Mouse (Mus musculus) MEL-GATA-1-ER (cell line): ENCODE data around the gene Zfp740.
A peak's percentile ranks its signal among the peaks of the same experiment; 100 is the strongest.
"Not testable (repeated sequence)": the region's sequence is repeated elsewhere in the genome, so short reads cannot be mapped to it uniquely, and the experiment has no call there.

Experiments used
- DNase-seq: peaks from one replicate; pipeline ENCODE4 v3.0.0-alpha.2; 2012; ENCODE audit warnings: low read depth; ENCODE audit errors: extremely low read depth

The Zfp740 gene

DNA sequence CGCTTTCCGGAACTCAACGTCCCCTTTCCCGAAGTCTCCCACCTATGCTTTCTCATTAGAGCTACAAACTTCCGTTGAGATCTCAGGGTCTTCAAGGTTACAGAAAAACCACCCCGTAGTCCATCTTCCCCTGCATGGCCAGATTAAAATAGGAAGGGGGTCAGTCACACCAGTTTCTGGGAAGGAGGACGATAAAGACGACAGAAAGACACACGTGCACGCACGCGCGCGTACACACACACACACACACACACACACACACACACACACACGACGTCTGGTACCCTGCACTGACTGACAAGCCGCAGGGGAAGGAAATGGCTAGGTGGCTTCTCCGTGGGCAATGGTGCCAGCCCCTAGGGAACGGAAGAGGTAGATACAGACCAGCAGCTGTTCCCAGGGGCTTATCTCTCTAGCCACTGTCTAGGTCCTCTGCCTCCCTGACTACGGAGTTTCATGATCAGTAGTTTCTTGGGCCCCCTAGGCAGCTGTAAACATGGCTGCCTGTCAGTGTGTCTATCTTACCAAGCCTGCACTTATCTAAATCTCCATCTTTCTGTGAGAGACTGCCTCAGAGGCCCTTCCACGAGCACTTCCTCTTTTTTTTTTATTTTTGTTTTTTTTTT is 22.1 kb downstream of the Zfp740 start:
- peak; percentile 95 for DNase-seq

DNA sequence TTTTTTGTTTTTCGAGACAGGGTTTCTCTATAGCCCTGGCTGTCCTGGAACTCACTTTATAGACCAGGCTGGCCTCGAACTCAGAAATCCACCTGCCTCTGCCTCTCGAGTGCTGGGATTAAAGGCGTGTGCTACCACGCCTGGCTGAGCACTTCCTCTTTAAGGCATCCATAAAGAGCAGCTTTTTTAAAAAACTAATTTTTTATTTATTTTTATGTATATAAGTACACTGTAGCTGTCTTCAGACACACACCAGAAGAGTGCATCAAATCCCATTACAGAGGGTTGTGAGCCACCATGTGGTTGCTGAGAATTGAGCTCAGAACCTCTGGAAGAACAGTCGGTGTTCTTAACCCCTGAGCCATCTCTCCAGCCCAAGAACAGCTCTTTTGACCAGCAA is 22.6 kb downstream of the Zfp740 start:
- not testable (repeated sequence) for DNase-seq

- no peak for DNase-seq
These were observed 27.6 kb downstream of the Zfp740 start for GRCm38 (mm10) chr15:102230408-102231321.

- DNase-seq = peak; percentile 89
These were observed 28.7 kb downstream of the Zfp740 start, which contains the start of gene Itgb7 for GRCm38 (mm10) chr15:102231748-102232147. Itgb7 (minus strand) TSS chr15:102231944.

- no peak for DNase-seq
These were observed 29.7 kb downstream of the Zfp740 start for GRCm38 (mm10) chr15:102232764-102233163.

DNA sequence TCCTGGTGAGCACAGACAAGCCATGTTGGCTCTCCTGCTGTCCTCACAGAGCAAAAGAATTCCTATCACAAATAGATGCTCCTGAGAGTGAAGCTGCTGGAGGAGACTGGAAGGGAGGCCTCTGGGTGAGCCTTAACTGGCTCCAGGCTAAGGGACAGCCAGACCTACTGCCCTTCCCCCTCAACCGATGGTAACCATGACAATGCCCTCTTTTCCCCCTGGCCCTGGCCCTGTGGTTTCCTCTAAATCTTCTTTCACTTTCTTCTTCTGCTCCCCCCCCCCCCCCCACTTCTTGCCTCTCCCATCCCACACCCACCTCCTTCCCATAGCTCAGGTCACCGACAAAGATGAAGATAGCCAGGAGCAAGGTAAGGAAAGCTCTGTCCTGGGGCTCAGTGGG is 30.8 kb downstream of the Zfp740 start:
- no peak for DNase-seq

- no peak for DNase-seq
These were observed 32.5 kb downstream of the Zfp740 start for GRCm38 (mm10) chr15:102235371-102236027.

DNA sequence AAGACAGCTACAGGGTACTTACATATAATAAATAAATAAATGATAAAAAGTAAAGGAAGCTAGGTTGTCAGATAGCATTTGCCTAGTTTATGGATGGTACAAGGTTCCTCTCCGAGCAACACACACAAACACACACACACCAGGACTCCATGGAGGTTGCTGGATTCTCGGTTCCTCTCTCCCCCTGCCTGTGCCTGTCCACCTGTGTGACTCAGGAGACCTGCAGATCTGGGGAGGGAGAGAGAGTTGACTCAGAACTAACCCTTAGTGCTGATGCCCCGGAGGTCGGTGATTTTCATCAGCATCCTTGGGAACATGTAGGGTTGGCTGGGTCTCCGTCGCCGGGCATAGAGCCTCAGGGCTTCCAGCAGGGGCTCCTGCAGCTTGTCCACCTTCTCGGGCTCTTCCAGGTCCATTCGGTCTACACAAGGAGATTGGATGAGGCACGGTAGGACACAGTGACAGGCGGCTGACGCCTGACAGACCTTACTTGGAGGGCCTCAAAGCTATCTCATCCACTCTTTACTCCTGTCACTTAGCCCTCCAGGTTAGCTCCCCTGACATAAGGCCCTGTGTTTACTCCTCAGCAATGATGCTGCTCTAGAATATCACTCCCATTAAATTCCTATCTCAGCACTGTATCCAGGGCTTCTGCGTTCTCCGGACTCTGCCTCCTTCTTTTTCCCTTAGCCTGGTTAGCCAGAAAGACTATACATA is 35.7 kb downstream of the Zfp740 start:
- no peak for DNase-seq

DNA sequence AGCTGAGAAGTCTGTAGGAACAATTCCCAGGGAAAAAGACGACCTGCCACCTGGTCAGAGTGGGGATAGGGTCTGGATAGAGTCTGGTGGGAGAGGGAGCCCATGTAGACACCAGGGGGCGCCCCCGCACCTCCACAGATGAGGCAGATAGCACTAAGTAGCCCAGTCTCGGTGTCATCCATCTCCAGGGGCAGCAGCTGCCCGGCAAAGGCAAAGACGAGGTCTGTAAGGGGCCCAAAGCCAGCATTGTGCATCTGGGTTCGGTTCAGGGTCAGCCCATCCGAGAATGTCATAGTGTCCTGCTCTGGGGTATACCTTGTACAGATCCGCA is 36.2 kb downstream of the Zfp740 start:
- no peak for DNase-seq

GRCm38 (mm10) chr15:102239851-102240250 is 36.8 kb downstream of the Zfp740 start:
- no peak for DNase-seq

DNA sequence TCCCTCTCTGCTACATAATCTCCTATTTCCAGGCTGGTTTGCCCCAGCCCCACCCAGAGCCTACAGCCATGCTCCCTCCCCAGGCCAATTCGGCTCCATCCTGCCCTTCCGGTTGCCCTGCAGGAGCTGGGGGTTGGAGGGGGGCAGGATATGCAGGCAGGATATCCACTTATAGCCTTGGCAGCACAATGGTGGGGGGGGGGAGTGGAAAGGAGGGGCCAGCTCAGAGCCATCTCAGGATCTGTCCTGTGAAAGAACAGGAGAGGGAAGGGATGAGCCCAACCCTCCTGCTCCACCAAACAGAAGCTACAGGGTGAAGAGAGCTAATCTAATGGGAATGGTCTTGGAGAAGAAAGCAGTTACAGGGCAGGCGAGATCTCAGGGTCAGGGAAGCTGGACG is 37.6 kb downstream of the Zfp740 start:
- DNase-seq = no peak

DNA sequence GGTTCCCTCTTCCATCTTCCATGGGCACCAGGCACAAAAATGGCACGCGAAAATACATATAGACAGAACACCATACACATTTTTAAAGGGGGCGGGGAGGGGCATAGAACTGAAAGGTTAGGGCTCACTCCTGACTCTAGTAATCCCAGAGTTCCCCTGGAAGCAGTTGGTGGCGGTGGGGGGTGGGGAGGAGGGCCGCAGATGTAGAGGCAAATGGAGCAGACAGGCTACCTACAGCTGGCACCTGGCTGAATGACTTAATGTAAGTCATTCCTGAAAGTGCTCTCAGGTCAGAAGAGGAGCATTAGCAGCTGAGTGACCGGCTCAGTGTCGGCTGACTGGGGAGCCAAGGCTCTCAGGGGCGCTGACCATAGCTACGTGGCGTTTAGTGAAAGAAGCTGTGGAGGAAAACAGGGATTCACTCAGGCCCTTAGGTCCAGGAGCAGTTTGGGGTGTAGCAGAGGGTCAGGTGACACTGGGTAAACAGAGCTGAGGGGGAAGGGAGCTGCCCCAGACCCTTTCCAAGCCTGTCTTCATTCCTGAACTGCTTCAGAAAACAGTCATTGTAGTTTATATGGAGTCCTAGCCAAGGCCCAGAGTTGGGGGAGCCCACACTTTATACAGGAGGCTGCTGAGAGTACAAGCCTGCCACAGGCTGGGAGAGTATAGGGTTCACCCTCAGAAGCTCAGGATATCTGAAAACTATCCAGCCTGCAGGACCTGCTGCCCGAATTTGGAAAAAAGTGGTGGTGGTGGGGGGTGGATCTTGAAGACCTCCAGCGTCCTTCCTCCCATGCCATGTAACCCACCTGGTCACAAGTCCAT is 39.6 kb downstream of the Zfp740 start:
- DNase-seq = no peak

DNA sequence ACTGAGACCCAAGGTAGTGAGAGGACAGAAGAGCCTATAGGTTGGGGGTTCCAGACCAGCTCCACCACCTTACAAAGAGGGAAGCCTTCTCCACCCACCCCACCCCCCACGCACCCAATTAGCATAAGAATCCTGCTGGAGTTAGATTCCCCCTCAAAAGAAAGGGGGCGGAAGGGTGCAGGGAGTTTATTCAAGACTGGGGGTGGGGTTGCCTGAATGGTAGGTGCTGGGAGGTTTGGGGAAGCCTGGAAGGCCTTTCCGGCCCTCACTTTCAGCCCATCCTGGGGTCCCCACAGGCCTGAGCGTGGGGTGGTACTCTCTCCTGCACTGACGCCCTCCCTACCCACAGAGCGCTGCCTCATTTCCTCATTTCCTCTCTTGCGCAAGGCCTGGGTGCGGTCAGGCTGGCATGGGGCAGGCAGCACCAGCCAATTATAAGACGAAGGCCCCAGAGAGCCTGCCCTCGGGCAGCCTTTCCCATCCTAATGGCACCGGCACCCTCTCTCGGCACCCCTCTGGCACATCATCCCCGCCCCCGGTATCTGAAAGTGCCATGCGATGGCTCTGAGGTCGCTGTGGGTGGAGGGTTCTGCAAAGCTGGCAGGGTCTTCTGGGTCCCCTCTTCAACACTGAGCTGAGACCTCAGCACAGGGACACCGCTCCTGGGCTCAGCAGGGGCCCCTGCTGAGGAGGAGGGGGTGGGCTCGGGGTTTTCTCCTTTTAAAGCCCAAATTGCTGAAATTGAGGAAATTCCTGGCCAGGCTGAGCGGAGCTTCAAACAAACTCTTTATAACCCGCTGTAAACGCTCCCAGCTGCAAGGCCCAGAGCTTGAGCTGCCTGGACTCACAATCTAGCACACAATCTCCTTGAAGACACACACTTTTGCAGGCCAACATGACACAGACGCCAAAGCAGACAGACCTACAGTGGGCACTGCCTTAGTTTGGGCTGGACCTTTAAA is 40.5 kb downstream of the Zfp740 start:
- DNase-seq = peak; percentile 56

DNA sequence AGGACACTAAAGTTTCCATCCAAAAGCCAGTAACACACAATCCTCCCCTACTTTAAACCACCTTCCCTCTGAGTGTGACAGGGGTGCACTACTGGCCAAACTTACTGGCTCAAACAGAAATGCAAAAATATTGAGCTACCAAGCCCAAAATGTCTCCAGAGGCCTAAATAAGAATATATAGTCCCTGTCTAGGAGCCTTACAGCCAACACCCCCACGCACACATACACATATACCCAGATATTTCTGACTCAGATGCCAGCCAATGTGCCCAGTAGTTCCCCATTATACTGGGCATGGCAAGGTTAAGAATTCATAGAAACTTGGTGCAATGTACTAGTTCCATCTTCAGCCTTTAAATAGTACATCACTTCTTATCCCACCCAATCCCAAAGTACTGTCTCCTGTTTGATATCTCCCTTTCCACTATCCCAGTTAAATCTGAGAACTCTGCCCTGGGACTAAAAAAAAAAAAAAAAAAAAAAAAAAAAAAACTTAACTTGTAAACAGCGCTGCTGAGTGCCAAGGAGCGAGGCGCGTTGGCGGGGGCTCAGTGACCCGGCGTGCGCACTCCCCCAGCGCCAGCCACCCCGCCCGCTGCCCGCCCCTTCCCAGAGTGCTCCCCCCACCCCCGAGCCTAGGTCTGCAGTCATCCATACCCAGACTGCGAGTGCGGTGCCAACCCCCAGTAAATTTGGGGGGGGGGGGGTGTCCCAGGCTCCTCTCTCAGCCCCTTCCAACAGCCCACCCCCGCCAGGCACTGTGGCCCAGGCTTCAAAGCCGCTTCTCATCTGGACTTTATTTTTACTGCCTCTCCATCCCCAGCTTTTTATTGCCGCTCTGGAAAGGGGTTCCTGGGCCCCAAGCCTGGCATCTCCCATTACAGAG is 41.5 kb downstream of the Zfp740 start:
- no peak for DNase-seq

DNA sequence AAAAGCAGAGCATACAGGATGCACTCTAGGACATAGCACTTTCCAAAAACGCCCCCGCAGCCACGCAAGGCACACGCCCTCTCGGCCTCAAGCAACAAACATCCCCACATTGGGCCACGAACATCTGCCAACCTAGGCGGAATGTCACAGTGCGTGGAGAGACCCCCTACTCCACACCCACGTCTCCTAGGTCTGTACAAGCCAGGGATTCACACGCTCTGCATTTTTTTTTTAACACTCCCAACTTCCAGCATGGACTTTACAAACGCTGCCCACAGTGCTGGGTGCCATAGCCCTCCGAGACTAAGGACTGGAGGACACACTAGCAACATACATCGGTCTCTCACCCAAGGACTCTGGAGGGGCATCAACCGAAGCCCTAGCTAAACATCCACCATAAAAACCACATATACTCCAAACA is 42.4 kb downstream of the Zfp740 start:
- no peak for DNase-seq

DNA sequence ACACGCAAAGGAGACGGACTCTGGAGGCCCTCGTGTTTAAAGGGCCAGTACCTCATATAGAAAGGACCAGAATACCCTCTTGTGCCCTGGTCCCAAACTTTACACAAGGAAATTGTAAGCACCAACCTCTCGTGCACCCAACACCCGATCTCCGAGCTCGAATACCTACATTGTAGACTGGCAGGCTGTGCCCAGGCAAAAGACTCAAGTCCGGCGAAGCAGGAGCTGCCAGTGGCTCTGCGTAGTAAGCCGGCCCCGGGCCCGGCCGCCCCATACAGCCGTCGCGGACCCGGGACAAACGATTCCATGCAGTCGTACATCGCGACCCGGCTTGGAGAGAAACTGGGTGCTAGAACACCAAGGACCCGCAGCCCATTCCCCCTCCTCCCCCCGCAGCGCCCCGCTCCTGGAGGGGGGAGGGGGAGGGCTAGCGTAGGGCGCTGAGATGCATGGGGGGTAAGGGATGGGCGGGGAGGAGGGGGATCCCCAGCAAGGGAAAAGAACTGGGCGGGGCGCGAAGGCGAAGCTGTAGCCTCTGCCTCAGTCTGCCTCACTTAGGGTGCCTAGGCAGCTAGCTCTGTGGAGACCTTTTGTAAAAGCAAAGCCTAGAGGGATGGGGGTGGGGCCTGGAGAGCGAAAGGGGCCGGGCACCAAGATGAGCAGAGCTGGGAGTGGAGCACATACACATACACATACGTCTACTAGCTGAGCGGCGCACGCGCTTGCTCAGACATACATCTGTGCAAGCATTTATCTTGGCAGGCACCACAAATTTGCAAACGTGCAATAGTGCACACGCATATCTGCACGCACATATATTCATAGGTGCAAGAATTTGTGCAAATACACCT is 43.1 kb downstream of the Zfp740 start:
- DNase-seq = peak; percentile 93

DNA sequence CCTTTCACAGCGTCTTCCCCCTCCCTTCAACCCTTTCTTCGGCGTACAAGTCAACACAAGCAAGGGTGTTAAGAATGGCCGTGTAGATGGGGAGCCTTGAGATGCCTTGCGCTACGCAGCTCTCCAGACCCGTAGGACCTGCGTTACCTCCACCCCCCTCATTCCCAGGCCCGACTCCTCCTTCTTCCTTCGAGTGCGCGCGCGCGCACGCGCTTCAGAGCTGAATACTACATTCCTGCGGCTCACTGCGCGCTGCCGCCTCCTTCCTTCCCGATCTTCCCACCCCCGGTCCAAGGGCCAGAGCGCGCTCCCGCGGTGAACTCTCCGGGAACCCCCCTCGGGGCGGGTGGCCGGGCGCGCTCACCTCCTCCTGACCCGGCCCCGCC is 43.8 kb downstream of the Zfp740 start:
- DNase-seq = peak; percentile 85
